Mouse (Mus musculus): ENCODE measurements around the gene Gpr153. TPM values are rescaled to one million over a fixed set of nuclear protein-coding genes. Genes with fewer than 3 reads are reported as not detected.

Gpr153 gene
- polyA plus RNA-seq, 1 experiment from 2014 or later = 6.9 TPM

GRCm38 (mm10) chr4:152324641-152325562, 50.9 kb downstream of the Gpr153 start:
- H3K4me2 ChIP-seq (replicated peaks; ENCODE audit: low read depth) = peak overlapping the region; percentile 27
- H3K36me3 ChIP-seq (ENCODE audit: control insufficient read depth, insufficient read depth, low read length) = peaks cover 9% of the 10 kb centered on the region
- no peaks in the 10 kb centered on the region for H3K9me3 ChIP-seq (ENCODE audit: control insufficient read depth, low read length)
- TF ChIP-seq EP300 (optimal IDR thresholded peaks at IDR 0.05) (no peak), CTCF (IDR thresholded peaks at IDR 0.05; ENCODE audit: low read depth) (no peak)
- H3K27ac ChIP-seq (replicated peaks) = no peak overlapping the region
- no peaks in the 10 kb centered on the region for H3K27me3 ChIP-seq (ENCODE audit: control insufficient read depth, insufficient read depth, low read length)
- ATAC-seq (ENCODE audit: low FRiP score, low TSS enrichment) (peak; percentile 18), DNase-seq (ENCODE audit: low spot score) (no peak)
- peak overlapping the region; percentile 93 for H3K4me3 ChIP-seq (ENCODE audit: low read depth, low read length)
- H3K9ac ChIP-seq (ENCODE audit: low read length) = no peak overlapping the region
- 0 out of 2 replicates have a peak, but pooled peaks cover 4% of the 10 kb centered on the region for H3K4me1 ChIP-seq (replicated peaks; ENCODE audit: control insufficient read depth, insufficient read depth)
- 48% methylated on average over 16 of the region's 16 CpGs for WGBS

- TF ChIP-seq CTCF (IDR thresholded peaks at IDR 0.05; ENCODE audit: low read depth) = peak; percentile 61
- no peak for TF ChIP-seq EP300 (optimal IDR thresholded peaks at IDR 0.05)
- peaks cover 10% of the 10 kb centered on the region for H3K36me3 ChIP-seq (ENCODE audit: control insufficient read depth, insufficient read depth, low read length)
- 0 out of 2 replicates have a peak, but pooled peaks cover 4% of the 10 kb centered on the region for H3K4me1 ChIP-seq (replicated peaks; ENCODE audit: control insufficient read depth, insufficient read depth)
- H3K9ac ChIP-seq (ENCODE audit: low read length) = peak within 1 kb of the TSS; percentile 90
- ATAC-seq (ENCODE audit: low FRiP score, low TSS enrichment) (peak; percentile 98), DNase-seq (ENCODE audit: low spot score) (peak; percentile 93)
- peak within 1 kb of the TSS; percentile 82 for H3K4me2 ChIP-seq (replicated peaks; ENCODE audit: low read depth)
- H3K9me3 ChIP-seq (ENCODE audit: control insufficient read depth, low read length) = no peaks in the 10 kb centered on the region
- H3K27me3 ChIP-seq (ENCODE audit: control insufficient read depth, insufficient read depth, low read length) = no peaks in the 10 kb centered on the region
- H3K4me3 ChIP-seq (ENCODE audit: low read depth, low read length) = peak within 1 kb of the TSS; percentile 93
- under 1% methylated on average over 70 of the region's 70 CpGs for WGBS
- peak within 1 kb of the TSS; percentile 70 for H3K27ac ChIP-seq (replicated peaks)
These were observed 51.8 kb downstream of the Gpr153 start, which contains the start of gene Rpl22 for GRCm38 (mm10) chr4:152325574-152326411. Rpl22 (plus strand) TSS chr4:152325742.

- Histone ChIP-seq H3K9ac (ENCODE audit: low read length) (peak overlapping the region; percentile 90), H3K27me3 (ENCODE audit: control insufficient read depth, insufficient read depth, low read length) (no peaks in the 10 kb centered on the region), H3K4me1 (replicated peaks; ENCODE audit: control insufficient read depth, insufficient read depth) (0 out of 2 replicates have a peak, but pooled peaks cover 4% of the 10 kb centered on the region), H3K27ac (replicated peaks) (no peak overlapping the region), H3K4me3 (ENCODE audit: low read depth, low read length) (peak overlapping the region; percentile 93), H3K36me3 (ENCODE audit: control insufficient read depth, insufficient read depth, low read length) (peaks cover 17% of the 10 kb centered on the region), H3K9me3 (ENCODE audit: control insufficient read depth, low read length) (no peaks in the 10 kb centered on the region), H3K4me2 (replicated peaks; ENCODE audit: low read depth) (peak overlapping the region; percentile 82)
- no peak for ATAC-seq (ENCODE audit: low FRiP score, low TSS enrichment)
- DNase-seq (ENCODE audit: low spot score) = no peak
- WGBS = 2% methylated on average over 11 of the region's 11 CpGs
- TF ChIP-seq CTCF (IDR thresholded peaks at IDR 0.05; ENCODE audit: low read depth) (no peak), EP300 (optimal IDR thresholded peaks at IDR 0.05) (no peak)
These were observed 52.5 kb downstream of the Gpr153 start for GRCm38 (mm10) chr4:152326543-152326942.

- no peaks in the 10 kb centered on the region for H3K9me3 ChIP-seq (ENCODE audit: control insufficient read depth, low read length)
- H3K27me3 ChIP-seq (ENCODE audit: control insufficient read depth, insufficient read depth, low read length) = no peaks in the 10 kb centered on the region
- H3K4me3 ChIP-seq (ENCODE audit: low read depth, low read length) = no peak overlapping the region
- ATAC-seq (ENCODE audit: low FRiP score, low TSS enrichment) = no peak
- 0 out of 2 replicates have a peak, but pooled peaks cover 4% of the 10 kb centered on the region for H3K4me1 ChIP-seq (replicated peaks; ENCODE audit: control insufficient read depth, insufficient read depth)
- DNase-seq (ENCODE audit: low spot score) = peak; percentile 68
- H3K4me2 ChIP-seq (replicated peaks; ENCODE audit: low read depth) = no peak overlapping the region
- WGBS = 79% methylated on average over 6 of the region's 6 CpGs
- peaks cover 26% of the 10 kb centered on the region for H3K36me3 ChIP-seq (ENCODE audit: control insufficient read depth, insufficient read depth, low read length)
- H3K27ac ChIP-seq (replicated peaks) = no peak overlapping the region
- H3K9ac ChIP-seq (ENCODE audit: low read length) = no peak overlapping the region
- peak; percentile 69 for TF ChIP-seq CTCF (IDR thresholded peaks at IDR 0.05; ENCODE audit: low read depth)
- TF ChIP-seq EP300 (optimal IDR thresholded peaks at IDR 0.05) = no peak
These were observed 54.7 kb downstream of the Gpr153 start for GRCm38 (mm10) chr4:152328691-152329090.

GRCm38 (mm10) chr4:152332952-152333351, 58.9 kb downstream of the Gpr153 start:
- no peaks in the 10 kb centered on the region for H3K9me3 ChIP-seq (ENCODE audit: control insufficient read depth, low read length)
- DNase-seq (ENCODE audit: low spot score) = peak; percentile 76
- peak; percentile 30; the same call in 1 of the 2 replicates for ATAC-seq (ENCODE audit: low FRiP score, low TSS enrichment)

More at GRCm38 (mm10) chr4:152332952-152333351, 58.9 kb downstream of the Gpr153 start:
- H3K4me2 ChIP-seq (replicated peaks; ENCODE audit: low read depth) = no peak overlapping the region
- H3K27me3 ChIP-seq (ENCODE audit: control insufficient read depth, insufficient read depth, low read length) = no peaks in the 10 kb centered on the region; the same call in 1 of the 2 replicates
- TF ChIP-seq CTCF (IDR thresholded peaks at IDR 0.05; ENCODE audit: low read depth) (peak; percentile 99), EP300 (optimal IDR thresholded peaks at IDR 0.05) (no peak)
- H3K4me1 ChIP-seq (replicated peaks; ENCODE audit: control insufficient read depth, insufficient read depth) = no peaks in the 10 kb centered on the region
- WGBS = 10% methylated on average over 2 of the region's 2 CpGs
- H3K36me3 ChIP-seq (ENCODE audit: control insufficient read depth, insufficient read depth, low read length) = peaks cover 26% of the 10 kb centered on the region
- H3K9ac ChIP-seq (ENCODE audit: low read length) = no peak overlapping the region
- H3K4me3 ChIP-seq (ENCODE audit: low read depth, low read length) = no peak overlapping the region
- H3K27ac ChIP-seq (replicated peaks) = no peak overlapping the region
